Mouse (Mus musculus) thymus, adult 2 months (tissue): ENCODE measurements around the gene Mcoln2. TPM values are rescaled to one million over a fixed set of nuclear protein-coding genes. Genes with fewer than 3 reads are reported as not detected.
A peak's percentile ranks its signal among the peaks of the same experiment; 100 is the strongest.

Experiments
- DNase-seq: peaks from one replicate; pipeline ENCODE4 v3.0.0; 2021
- H3K27ac ChIP-seq: fragments of 200-500 bp; 2 replicates; pipeline ENCODE4 v1.5.1; 2012; ENCODE audit warnings: low read length, control low read depth; ENCODE audit not compliant: control insufficient read depth, insufficient read depth
- H3K27me3 ChIP-seq: fragments of 200-500 bp; 2 replicates; pipeline ENCODE4 v1.6.1; 2012; ENCODE audit warnings: mild to moderate bottlenecking, low read length, moderate library complexity, mixed read lengths; ENCODE audit not compliant: control insufficient read depth, insufficient read depth
- H3K36me3 ChIP-seq: fragments of 200-500 bp; 2 replicates; pipeline ENCODE4 v1.6.1; 2012; ENCODE audit warnings: mild to moderate bottlenecking, low read length, moderate library complexity; ENCODE audit not compliant: control insufficient read depth, insufficient read depth
- H3K4me1 ChIP-seq: fragments of 200-500 bp; replicated peaks from 2 replicates; pipeline ENCODE4 v1.6.1; 2012; ENCODE audit warnings: low read length; ENCODE audit not compliant: control insufficient read depth, insufficient read depth
- H3K4me3 ChIP-seq: fragments of 200-500 bp; 2 replicates; pipeline ENCODE4 v1.5.1; 2012; ENCODE audit warnings: mild to moderate bottlenecking, low read length, control low read depth, moderate library complexity; ENCODE audit not compliant: control insufficient read depth, insufficient read depth
- CTCF ChIP-seq: fragments of 200-500 bp; IDR thresholded peaks from 2 replicates; pipeline ENCODE4 v1.5.1; 2012; ENCODE audit warnings: mild to moderate bottlenecking, control low read depth, low read length, moderate library complexity, borderline replicate concordance; ENCODE audit not compliant: control insufficient read depth, poor library complexity, insufficient read depth; ENCODE audit errors: extremely low read depth
- POLR2A ChIP-seq: fragments of 200-500 bp; IDR thresholded peaks from 2 replicates; pipeline ENCODE4 v1.6.1; 2012; ENCODE audit warnings: mild to moderate bottlenecking, low read length, control low read depth, moderate library complexity; ENCODE audit not compliant: control insufficient read depth, poor library complexity, insufficient read depth; ENCODE audit errors: extremely low read depth
- WGBS: fragments of 180-500 bp; shearing (Covaris S2); methylation state at CpG from one replicate; pipeline ENCODE4 v1.1.7; 2018; 5-methylcytosine and 5-hydroxymethylcytosine counted together
- polyA plus RNA-seq: library from polyadenylated mRNA; depleted of rRNA; stranded (reverse); fragments of >200 nt; gene quantifications from 2 replicates; pipeline ENCODE4 v1.2.3, GENCODE M21; 2012

Gene Mcoln2
- polyA plus RNA-seq, 1 experiment, result 3.5 TPM

DNA sequence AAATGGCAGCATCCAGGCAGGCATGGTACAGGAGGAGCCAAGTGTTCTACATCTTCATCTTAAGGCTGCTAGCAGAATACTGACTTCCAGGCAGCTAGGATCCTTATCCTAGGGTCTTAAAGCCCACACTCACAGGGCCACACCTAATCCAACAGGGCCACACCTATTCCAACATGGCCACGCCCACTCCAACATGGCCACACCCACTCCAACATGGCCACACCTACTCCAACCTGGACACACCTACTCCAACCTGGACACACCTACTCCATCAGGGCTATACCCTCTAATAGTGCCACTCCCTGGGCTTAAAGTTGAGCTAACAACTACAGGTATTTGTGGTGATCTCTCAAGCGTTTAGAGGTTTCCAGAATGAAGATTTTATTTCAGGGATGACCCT, 30.7 kb downstream of the Mcoln2 start:
- no peaks in the 10 kb centered on the region for H3K27me3 ChIP-seq
- H3K4me1 ChIP-seq, result no peaks in the 10 kb centered on the region
- no peak for DNase-seq
- H3K27ac ChIP-seq, result no peak overlapping the region
- 89% methylated on average over 2 of the region's 2 CpGs for WGBS
- H3K4me3 ChIP-seq, result no peak overlapping the region
- no peak for TF ChIP-seq CTCF
- TF ChIP-seq POLR2A, result no peak
- H3K36me3 ChIP-seq, result no peaks in the 10 kb centered on the region

DNA sequence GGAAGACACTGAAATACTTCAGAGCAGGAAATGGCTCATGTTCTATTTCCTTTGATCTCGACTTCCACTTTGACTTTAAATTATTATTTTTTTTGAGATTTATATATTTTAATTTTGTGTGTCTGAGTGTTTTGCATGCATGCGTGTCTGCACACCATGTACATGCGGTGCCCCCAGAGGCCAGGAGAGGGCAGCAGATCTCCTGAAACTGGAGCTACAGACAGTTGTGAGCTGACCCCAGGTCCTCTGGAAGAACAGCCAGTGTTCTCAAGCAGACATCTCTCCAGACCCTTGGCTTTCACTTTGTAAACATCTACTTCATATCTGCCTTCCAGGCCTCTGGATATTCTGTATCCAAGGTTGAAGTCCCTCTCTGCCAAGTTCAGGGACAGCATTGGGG, 31.4 kb downstream of the Mcoln2 start:
- DNase-seq, result peak; percentile 74
- Histone ChIP-seq H3K4me3 (no peak overlapping the region), H3K36me3 (no peaks in the 10 kb centered on the region), H3K27ac (no peak overlapping the region), H3K4me1 (no peaks in the 10 kb centered on the region), H3K27me3 (no peaks in the 10 kb centered on the region)
- no peak for TF ChIP-seq POLR2A
- peak; percentile 73; the same call in 1 of the 2 replicates for TF ChIP-seq CTCF
- 64% methylated on average over 3 of the region's 3 CpGs for WGBS

DNA sequence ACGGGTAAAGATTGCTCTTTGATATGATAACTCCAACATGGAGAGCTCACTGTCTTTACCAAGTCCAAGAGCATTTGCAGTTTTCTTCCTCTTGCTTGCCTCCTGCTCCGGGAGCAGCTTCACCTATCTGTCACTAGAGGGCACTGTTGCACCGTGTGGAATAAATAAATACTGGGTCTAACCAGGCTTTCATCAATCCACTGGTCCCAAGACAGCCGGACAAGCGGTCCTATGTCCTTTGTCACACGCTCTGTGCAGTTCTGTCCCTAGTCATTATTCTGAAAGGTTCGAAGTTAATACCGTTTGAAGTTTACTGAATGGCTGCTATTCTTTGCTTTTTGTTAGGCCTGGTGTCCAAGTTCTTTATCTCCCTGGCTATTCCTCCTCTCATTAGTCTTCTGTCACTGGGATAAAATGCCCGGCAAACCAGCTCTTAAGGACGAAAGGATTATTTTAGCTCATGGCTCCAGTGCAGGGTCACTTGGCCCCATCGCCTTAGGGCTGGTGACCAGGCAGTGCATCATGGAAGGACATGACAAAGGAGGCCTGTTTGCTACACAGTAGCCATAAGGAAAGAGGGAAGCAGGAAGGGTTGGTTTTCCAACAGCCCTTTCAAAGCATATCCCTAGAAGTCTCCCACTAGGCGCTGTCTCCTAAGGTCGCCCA, 35.5 kb downstream of the Mcoln2 start:
- Histone ChIP-seq H3K27me3 (no peaks in the 10 kb centered on the region), H3K36me3 (no peaks in the 10 kb centered on the region), H3K27ac (no peak overlapping the region), H3K4me3 (no peak overlapping the region), H3K4me1 (no peaks in the 10 kb centered on the region)
- no peak for TF ChIP-seq CTCF
- no peak for TF ChIP-seq POLR2A
- WGBS, result 65% methylated on average over 13 of the region's 13 CpGs
- DNase-seq, result peak; percentile 36

DNA sequence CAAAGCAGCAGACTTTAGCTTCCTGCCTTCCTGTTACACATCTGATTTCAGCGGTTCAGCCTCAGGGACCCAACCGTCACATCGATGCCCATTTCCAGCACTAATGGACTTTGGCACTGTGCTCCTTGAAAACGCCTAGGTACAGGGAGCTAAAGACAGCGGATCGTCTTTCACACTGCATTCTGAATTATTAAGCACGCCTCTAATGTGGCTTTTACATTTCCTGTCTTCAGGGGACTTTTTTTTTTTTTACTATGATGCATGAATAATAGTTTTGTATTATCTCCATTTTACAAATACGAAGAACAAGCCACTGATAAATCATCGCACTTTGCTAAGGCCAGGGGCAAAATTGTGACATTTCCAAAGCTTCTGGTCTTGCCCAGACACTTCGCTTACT, 36.4 kb downstream of the Mcoln2 start:
- Histone ChIP-seq H3K36me3 (no peaks in the 10 kb centered on the region), H3K27me3 (no peaks in the 10 kb centered on the region), H3K4me1 (no peaks in the 10 kb centered on the region), H3K27ac (no peak overlapping the region), H3K4me3 (no peak overlapping the region)
- no peak for DNase-seq
- no peak for TF ChIP-seq CTCF
- no peak for TF ChIP-seq POLR2A
- WGBS, result 92% methylated on average over 10 of the region's 10 CpGs

DNA sequence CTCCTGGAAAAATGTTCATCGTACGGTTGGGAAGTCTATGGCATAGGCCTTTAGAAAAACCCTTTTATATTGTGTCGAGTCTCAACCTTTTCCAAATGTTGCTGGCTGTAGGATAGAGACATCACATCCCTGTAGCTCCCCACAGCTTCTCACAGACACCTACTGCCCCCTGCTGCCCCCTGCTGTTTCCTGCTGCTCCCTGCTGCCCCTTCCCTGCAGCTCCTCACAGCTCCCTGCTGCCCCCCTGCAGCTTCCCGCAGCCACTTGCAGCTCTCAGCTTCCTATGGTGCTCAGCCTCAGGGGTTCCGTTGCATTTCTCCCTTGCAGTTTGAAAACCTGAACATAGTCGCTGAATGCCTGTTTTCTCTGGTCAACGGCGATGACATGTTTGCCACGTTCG, 40.3 kb downstream of the Mcoln2 start:
- no peaks in the 10 kb centered on the region for H3K27me3 ChIP-seq
- H3K4me3 ChIP-seq, result no peak overlapping the region
- DNase-seq, result peak; percentile 18
- no peaks in the 10 kb centered on the region for H3K36me3 ChIP-seq
- TF ChIP-seq POLR2A (no peak), CTCF (peak; percentile 48; the same call in 1 of the 2 replicates)
- peaks cover 9% of the 10 kb centered on the region for H3K4me1 ChIP-seq
- no peak overlapping the region for H3K27ac ChIP-seq
- 92% methylated on average over 10 of the region's 10 CpGs for WGBS

DNA sequence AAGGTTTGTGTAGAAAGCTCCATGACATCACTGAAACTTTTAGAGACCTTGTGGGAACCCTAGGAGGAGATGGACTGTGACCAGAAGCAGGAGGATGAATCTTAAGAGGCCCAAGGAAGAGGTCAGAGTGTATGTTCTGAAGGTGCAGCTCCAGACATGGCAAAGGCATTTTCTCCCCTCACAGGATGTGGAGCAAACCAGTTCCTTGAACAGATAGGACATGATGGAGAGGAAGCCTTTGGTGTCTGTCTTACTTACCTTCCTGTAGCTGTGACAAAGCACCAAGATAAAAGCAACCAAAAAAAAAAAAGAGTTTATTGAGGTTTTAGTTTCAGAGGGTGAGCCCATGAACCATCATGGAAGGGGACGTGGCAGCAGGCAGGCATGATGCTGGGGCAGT, 42.9 kb downstream of the Mcoln2 start:
- DNase-seq, result no peak
- no peak overlapping the region for H3K27ac ChIP-seq
- WGBS, result 14% methylated on average over 1 of the region's 1 CpGs
- no peaks in the 10 kb centered on the region for H3K27me3 ChIP-seq
- H3K36me3 ChIP-seq, result no peaks in the 10 kb centered on the region
- TF ChIP-seq POLR2A (no peak), CTCF (no peak)
- H3K4me1 ChIP-seq, result peaks cover 9% of the 10 kb centered on the region
- H3K4me3 ChIP-seq, result no peak overlapping the region

DNA sequence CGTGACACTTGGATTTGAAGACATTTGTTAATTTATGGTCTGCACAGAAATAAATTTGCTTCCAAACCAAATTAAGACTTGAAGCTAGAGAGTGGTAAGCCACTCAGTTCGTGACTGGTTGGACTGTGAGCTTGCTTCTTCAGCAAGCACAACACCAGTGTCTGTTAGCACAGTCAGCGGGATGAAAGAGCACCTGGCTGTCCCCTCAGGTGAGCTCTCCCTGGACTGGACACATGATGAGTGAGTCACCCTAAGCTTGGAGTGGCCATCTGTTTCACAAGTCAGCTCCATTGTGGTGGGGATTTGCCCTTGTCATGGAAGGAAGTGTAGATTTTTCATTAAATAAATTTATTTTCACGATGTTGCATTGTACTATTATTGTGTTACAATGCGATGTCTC, 45.5 kb downstream of the Mcoln2 start:
- H3K4me1 ChIP-seq, result peaks cover 9% of the 10 kb centered on the region
- WGBS, result 96% methylated on average over 5 of the region's 5 CpGs
- no peak for DNase-seq
- no peaks in the 10 kb centered on the region for H3K27me3 ChIP-seq
- no peaks in the 10 kb centered on the region for H3K36me3 ChIP-seq
- H3K4me3 ChIP-seq, result no peak overlapping the region
- TF ChIP-seq POLR2A (no peak), CTCF (no peak)
- H3K27ac ChIP-seq, result no peak overlapping the region
